Mouse (Mus musculus) cerebellum, adult (tissue): ENCODE results near the gene Hnf1a.

Experiments
- ATAC-seq: cut with Nextera tagmentation; 2 replicates; pipeline ENCODE4 v1.9.2; 2017; ENCODE audit warnings: mild to moderate bottlenecking, moderate library complexity, mixed read lengths; ENCODE audit not compliant: insufficient number of reproducible peaks, low FRiP score, low TSS enrichment

Gene Hnf1a

GRCm38 (mm10) chr5:114908598-114909305 is 62.1 kb downstream of the Hnf1a start:
- ATAC-seq, result no peak

- no peak for ATAC-seq
Measured at GRCm38 (mm10) chr5:114902413-114902812, 68.5 kb downstream of the Hnf1a start.
